8 mouse cellular contexts compared by ENCODE assay signal in genomic region chr11:51857818-51858527, GRCm38 (mm10). TPM values are rescaled to one million over a fixed set of nuclear protein-coding genes. Genes with fewer than 3 reads are reported as not detected.
A peak's percentile ranks its signal among the peaks of the same experiment; 100 is the strongest.
DNase-seq lines count a peak whose midpoint lies in the region; ATAC-seq lines count a peak whose summit lies in the region.

No protein-coding gene starts in this region.

- H3K4me1 ChIP-seq in forebrain, embryonic 10.5 days: peaks cover 50% of the 10 kb centered on the region
- peaks cover 45% of the 10 kb centered on the region for H3K4me1 ChIP-seq in liver, embryonic 15.5 days (replicated peaks)
- H3K4me1 ChIP-seq in neural tube, embryonic 12.5 days: peaks cover 22% of the 10 kb centered on the region
- peaks cover 14% of the 10 kb centered on the region for H3K4me1 ChIP-seq in stomach, embryonic 16.5 days (ENCODE audit: control insufficient read depth, insufficient read depth, low read length)

- intact Hi-C loops in heart, postnatal 10 days (cut with DNase I): loop anchor here (1.0 to 5.0 kb wide), 3 partner anchors 39 to 109 kb away; partner anchors contain the start of gene Cdkn2aipnl

- peak overlapping the region; percentile 99 for H3K4me2 ChIP-seq in liver, embryonic 15.5 days
- peak overlapping the region; percentile 100 for H3K4me2 ChIP-seq in neural tube, embryonic 12.5 days (replicated peaks)
- peak overlapping the region; percentile 99 for H3K4me2 ChIP-seq in stomach, embryonic 16.5 days (ENCODE audit: low read depth, low read length)

- peak overlapping the region; percentile 72 for H3K4me3 ChIP-seq in forebrain, embryonic 10.5 days
- H3K4me3 ChIP-seq in liver, embryonic 15.5 days (replicated peaks): peak overlapping the region; percentile 79
- H3K4me3 ChIP-seq in neural tube, embryonic 12.5 days: peak overlapping the region; percentile 61
- H3K4me3 ChIP-seq in stomach, embryonic 16.5 days (replicated peaks; ENCODE audit: low read length): peak overlapping the region; percentile 81

- DNase-seq in CD4-positive helper T cell, adult 2 months (ENCODE audit: low read depth, low spot score): peak; percentile 91
- peak; percentile 87 for DNase-seq in brain, adult 2 months (ENCODE audit: low read depth, low spot score)
- DNase-seq in forebrain, embryonic 10.5 days (ENCODE audit: extremely low spot score, low spot score): peak; percentile 57
- DNase-seq in heart, postnatal 10 days: peak; percentile 72 to 77
- peak; percentile 74 to 85 for DNase-seq in kidney, postnatal 4 days

- peak overlapping the region; percentile 84 for H3K27ac ChIP-seq in forebrain, embryonic 10.5 days
- peak overlapping the region; percentile 72 for H3K27ac ChIP-seq in liver, embryonic 15.5 days (replicated peaks)
- H3K27ac ChIP-seq in neural tube, embryonic 12.5 days: no peak overlapping the region
- peak overlapping the region; percentile 93 for H3K27ac ChIP-seq in stomach, embryonic 16.5 days (ENCODE audit: low read length)

- WGBS in forebrain, embryonic 10.5 days: under 1% methylated on average over 48 of the region's 52 CpGs
- 1% methylated on average over 52 of the region's 52 CpGs for WGBS in liver, embryonic 15.5 days (ENCODE audit: insufficient replicate concordance)
- under 1% methylated on average over 46 of the region's 52 CpGs for WGBS in neural tube, embryonic 12.5 days
- under 1% methylated on average over 52 of the region's 52 CpGs for WGBS in stomach, embryonic 16.5 days

- H3K27me3 ChIP-seq in forebrain, embryonic 10.5 days (ENCODE audit: poor library complexity, severe bottlenecking): peaks cover 62% of the 10 kb centered on the region
- H3K27me3 ChIP-seq in liver, embryonic 15.5 days: peaks cover 50% of the 10 kb centered on the region
- peaks cover 45% of the 10 kb centered on the region for H3K27me3 ChIP-seq in neural tube, embryonic 12.5 days (replicated peaks)
- no peaks in the 10 kb centered on the region for H3K27me3 ChIP-seq in stomach, embryonic 16.5 days (ENCODE audit: control insufficient read depth, insufficient read depth, low read length)

- H3K36me3 ChIP-seq in forebrain, embryonic 10.5 days (replicated peaks): no peaks in the 10 kb centered on the region
- no peaks in the 10 kb centered on the region for H3K36me3 ChIP-seq in liver, embryonic 15.5 days (replicated peaks)
- no peaks in the 10 kb centered on the region for H3K36me3 ChIP-seq in neural tube, embryonic 12.5 days
- H3K36me3 ChIP-seq in stomach, embryonic 16.5 days (ENCODE audit: control insufficient read depth, insufficient read depth, low read length): no peaks in the 10 kb centered on the region

- no peaks in the 10 kb centered on the region for H3K9me3 ChIP-seq in forebrain, embryonic 10.5 days
- no peaks in the 10 kb centered on the region for H3K9me3 ChIP-seq in liver, embryonic 15.5 days (replicated peaks)
- no peaks in the 10 kb centered on the region for H3K9me3 ChIP-seq in neural tube, embryonic 12.5 days
- no peaks in the 10 kb centered on the region for H3K9me3 ChIP-seq in stomach, embryonic 16.5 days (replicated peaks; ENCODE audit: control insufficient read depth, low read length)

- peak; percentile 22 for ATAC-seq in liver, embryonic 15.5 days (ENCODE audit: insufficient read depth)
- ATAC-seq in neural tube, embryonic 12.5 days (ENCODE audit: low FRiP score, low read depth): peak; percentile 48
- ATAC-seq in stomach, embryonic 16.5 days (ENCODE audit: insufficient read depth, low FRiP score): peak; percentile 50

- peak overlapping the region; percentile 75 for H3K9ac ChIP-seq in liver, embryonic 15.5 days
- peak overlapping the region; percentile 68 for H3K9ac ChIP-seq in neural tube, embryonic 12.5 days
- peak overlapping the region; percentile 92 for H3K9ac ChIP-seq in stomach, embryonic 16.5 days (ENCODE audit: low read length)

RNA-seq across cellular contexts. Expression of gene Jade2, which starts 0.5 kb away (rescaled TPM):
- polyA plus RNA-seq in forebrain, embryonic 10.5 days (2016; fragmentation: Nextera tagmentation; extraction: Ambion mirVana): 0.57 and 0.64 TPM in 2 replicates
- total RNA-seq in heart, postnatal 10 days (2021): 1 to 10 TPM; 3.5 to 6.6 TPM
- 0.69 and 0.83 TPM in 2 replicates for polyA plus RNA-seq in liver, embryonic 15.5 days (2015; fragmentation: Nextera tagmentation; extraction: Ambion mirVana)
- polyA plus RNA-seq in neural tube, embryonic 12.5 days (2016; fragmentation: Nextera tagmentation; extraction: Ambion mirVana): 0.23 and 0.32 TPM in 2 replicates
- 1.7 and 1.8 TPM in 2 replicates for polyA plus RNA-seq in stomach, embryonic 16.5 days (2015; fragmentation: Nextera tagmentation; extraction: Ambion mirVana)
